Mouse (Mus musculus) megakaryocyte, embryonic 14.5 days (primary cell): ENCODE results near the gene Dnajc19. TPM values are rescaled to one million over a fixed set of nuclear protein-coding genes. Genes with fewer than 3 reads are reported as not detected.

Experiments
- H3K27me3 ChIP-seq: replicated peaks from 2 replicates; pipeline ENCODE3; 2012; ENCODE audit warnings: inconsistent platforms
- H3K36me3 ChIP-seq: replicated peaks from 2 replicates; pipeline ENCODE3; 2012; ENCODE audit warnings: low read length, inconsistent platforms, mixed read lengths
- H3K4me1 ChIP-seq: 2 replicates; pipeline ENCODE4 v1.6.1; 2012; ENCODE audit warnings: inconsistent platforms
- H3K4me3 ChIP-seq: replicated peaks from 2 replicates; pipeline ENCODE3; 2012; ENCODE audit warnings: moderate library complexity, mild to moderate bottlenecking, inconsistent platforms
- H3K9me3 ChIP-seq: 2 replicates; pipeline ENCODE4 v1.6.1; 2012; ENCODE audit warnings: inconsistent platforms
- FLI1 ChIP-seq: IDR thresholded peaks from 2 replicates; pipeline ENCODE4 v1.6.1; 2012; ENCODE audit warnings: low read length, inconsistent platforms, mixed read lengths
- GATA1 ChIP-seq: IDR thresholded peaks from 3 replicates; pipeline ENCODE4 v1.6.1; 2012; ENCODE audit warnings: mixed read lengths, low read length, inconsistent platforms, borderline replicate concordance
- polyA plus RNA-seq: library from polyadenylated mRNA; stranded (reverse); fragments of >175 nt; gene quantifications from 2 replicates; pipeline ENCODE4 v1.2.3, GENCODE M21; 2012; ENCODE audit warnings: low replicate concordance; ENCODE audit not compliant: insufficient read depth

Gene Dnajc19
- 23.8 TPM in 1 of 2 replicates, not detected in the other for polyA plus RNA-seq

DNA sequence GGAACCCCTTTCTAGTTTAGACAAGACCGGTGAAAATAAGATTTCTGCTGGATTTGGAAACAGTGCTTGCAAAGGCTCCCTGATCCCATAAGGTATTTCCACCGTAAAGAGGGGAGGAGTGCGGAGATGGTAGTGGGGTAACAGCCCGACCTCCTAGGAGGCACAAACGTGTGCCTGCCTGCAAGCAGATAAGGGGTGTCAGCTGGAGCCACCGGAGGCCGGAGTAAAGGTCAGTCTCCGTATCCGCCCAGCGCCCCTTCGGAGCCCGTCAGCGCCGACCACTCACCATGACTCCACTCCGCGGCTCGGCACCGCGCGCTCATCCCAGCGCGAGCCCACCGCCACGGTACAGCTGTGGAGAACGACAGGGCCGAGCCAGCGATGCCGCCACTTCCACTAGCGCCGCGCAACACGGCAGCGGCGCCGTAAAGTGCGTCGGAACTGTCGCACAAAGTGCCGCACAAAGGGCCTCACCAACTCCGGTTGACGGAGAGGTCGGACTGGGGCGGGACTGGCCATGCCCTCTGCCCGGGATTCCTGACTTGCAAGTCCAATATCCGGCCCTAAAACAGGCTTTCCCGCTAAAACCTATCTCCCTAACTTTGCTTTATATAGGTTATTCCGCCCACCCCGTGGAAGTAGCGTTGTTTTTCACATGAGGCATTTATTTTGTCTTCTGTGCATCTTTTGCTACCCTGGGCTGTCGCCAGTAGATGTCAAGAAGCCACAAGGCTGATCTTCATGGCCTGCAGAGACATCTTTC is at the start of gene Dnajc19:
Dnajc19 (minus strand) TSS at position 422 of the 763 bp plus-strand sequence.
- peaks cover 35% of the 10 kb centered on the region for H3K36me3 ChIP-seq
- H3K4me3 ChIP-seq = peak within 1 kb of the TSS; percentile 96
- H3K4me1 ChIP-seq = peaks cover 21% of the 10 kb centered on the region
- 0 out of 2 replicates have a peak, but pooled peaks cover 2% of the 10 kb centered on the region for H3K9me3 ChIP-seq
- H3K27me3 ChIP-seq = no peaks in the 10 kb centered on the region
- no peak for TF ChIP-seq FLI1
- no peak for TF ChIP-seq GATA1

DNA sequence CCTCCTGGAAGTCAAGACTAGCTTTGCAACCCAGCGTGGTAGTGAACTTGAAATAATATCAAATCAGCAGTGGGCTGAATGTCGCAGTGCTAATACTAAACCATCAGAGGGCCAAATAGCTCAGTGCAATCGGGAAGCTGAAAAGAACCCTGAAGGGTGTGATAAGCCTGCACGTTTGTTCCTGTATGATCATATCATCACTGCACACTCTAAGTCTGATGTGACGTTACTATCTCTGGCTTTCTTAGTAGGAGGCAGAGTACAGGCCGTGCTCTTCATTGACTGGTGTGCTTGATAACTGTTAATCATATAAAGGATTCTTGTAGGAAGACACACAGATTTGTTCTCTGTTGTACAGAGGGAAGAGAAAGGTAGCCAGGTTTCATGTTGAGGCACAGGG is 48.8 kb upstream of the Dnajc19 start:
- Histone ChIP-seq H3K27me3 (no peaks in the 10 kb centered on the region), H3K36me3 (no peaks in the 10 kb centered on the region), H3K4me3 (no peak overlapping the region), H3K4me1 (no peaks in the 10 kb centered on the region), H3K9me3 (no peaks in the 10 kb centered on the region)
- TF ChIP-seq FLI1 = no peak
- TF ChIP-seq GATA1 = no peak

DNA sequence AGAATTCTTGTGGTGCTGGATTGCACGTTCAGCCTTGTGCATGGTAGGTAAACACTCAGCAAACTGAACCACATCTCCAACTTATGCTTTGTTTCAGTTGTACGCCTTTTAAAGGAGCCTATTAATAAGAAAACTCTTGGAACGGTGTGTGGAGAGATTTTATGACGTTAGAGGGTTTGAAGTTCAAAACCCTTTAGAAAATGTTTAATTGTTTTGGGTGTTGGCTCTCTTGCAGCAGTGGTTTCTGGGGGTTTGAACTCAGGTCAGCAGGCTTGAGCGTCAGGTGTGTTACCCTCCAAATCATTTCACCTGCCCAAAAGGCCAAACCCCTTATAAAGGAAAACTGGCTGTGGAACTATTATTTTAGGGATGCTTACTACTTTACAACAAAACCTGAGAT is 40.2 kb upstream of the Dnajc19 start:
- Histone ChIP-seq H3K4me3 (no peak overlapping the region), H3K36me3 (no peaks in the 10 kb centered on the region), H3K9me3 (peaks cover 20% of the 10 kb centered on the region), H3K4me1 (no peaks in the 10 kb centered on the region), H3K27me3 (no peaks in the 10 kb centered on the region)
- TF ChIP-seq GATA1 = no peak
- no peak for TF ChIP-seq FLI1

DNA sequence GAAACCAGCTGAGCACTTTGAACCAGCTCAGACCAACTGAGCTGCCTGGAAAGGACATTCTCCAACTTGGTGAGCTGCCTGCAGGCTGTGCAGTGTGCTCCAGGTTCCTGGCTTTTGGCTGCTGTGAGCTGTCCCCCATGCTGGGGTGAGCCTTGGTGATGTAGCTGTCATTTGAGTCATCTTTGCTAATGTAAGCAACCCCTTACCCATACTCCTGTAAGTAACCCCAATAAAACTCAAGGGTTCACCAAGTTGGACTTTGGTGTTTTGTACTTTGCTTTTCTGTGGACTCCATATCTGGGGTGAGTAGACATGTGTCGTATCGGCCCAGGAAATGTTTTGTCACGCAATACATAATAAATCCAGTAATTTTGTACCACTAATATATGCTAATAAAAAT is 39.7 kb upstream of the Dnajc19 start:
- Histone ChIP-seq H3K9me3 (peaks cover 20% of the 10 kb centered on the region), H3K36me3 (no peaks in the 10 kb centered on the region), H3K27me3 (no peaks in the 10 kb centered on the region), H3K4me3 (no peak overlapping the region), H3K4me1 (no peaks in the 10 kb centered on the region)
- TF ChIP-seq FLI1 (no peak), GATA1 (no peak)

DNA sequence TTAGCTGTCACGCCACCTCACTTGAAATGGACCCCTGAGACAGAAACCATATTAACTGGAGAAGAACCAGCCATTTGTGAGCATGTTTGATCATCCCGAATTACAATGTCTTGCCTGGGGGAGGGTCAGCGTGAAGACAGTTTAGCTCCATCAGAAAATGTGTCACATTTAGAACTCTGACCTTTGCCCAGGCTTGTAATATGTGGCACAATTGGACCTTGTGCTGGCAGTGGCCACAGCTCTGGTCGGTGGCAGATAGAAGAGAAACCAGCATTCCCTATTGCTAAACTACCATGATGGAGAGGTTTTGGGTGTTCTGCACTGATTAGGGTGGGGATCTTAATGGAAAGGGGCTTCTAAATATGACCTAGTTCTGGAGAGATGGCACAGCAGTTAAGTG is 38.7 kb upstream of the Dnajc19 start:
- peaks cover 26% of the 10 kb centered on the region for H3K9me3 ChIP-seq
- no peak for TF ChIP-seq FLI1
- H3K36me3 ChIP-seq = no peaks in the 10 kb centered on the region
- no peak overlapping the region for H3K4me3 ChIP-seq
- H3K27me3 ChIP-seq = no peaks in the 10 kb centered on the region
- H3K4me1 ChIP-seq = 0 out of 2 replicates have a peak, but pooled peaks cover 5% of the 10 kb centered on the region

DNA sequence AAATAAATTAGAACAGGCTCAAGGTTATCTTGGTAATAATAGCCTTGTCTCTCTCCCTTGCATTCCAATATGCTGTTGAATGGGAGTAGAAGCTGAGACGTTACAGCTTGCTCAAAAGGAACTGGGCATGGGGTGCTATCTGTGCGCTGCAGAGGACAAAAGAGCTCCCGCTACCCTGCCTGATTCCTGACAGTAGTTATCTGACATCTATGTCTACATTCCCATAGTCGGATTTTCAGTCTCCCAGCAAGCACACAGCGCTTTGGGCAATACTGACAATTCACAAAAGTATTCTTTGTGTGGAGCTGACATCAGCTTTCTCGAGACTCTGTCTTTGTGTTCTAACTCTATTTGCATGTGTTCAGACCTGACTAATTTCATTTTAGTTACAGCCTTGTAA is 34.7 kb upstream of the Dnajc19 start:
- Histone ChIP-seq H3K9me3 (peaks cover 25% of the 10 kb centered on the region), H3K27me3 (no peaks in the 10 kb centered on the region), H3K4me3 (no peak overlapping the region), H3K36me3 (no peaks in the 10 kb centered on the region), H3K4me1 (0 out of 2 replicates have a peak, but pooled peaks cover 5% of the 10 kb centered on the region)
- no peak for TF ChIP-seq FLI1
- TF ChIP-seq GATA1 = no peak

DNA sequence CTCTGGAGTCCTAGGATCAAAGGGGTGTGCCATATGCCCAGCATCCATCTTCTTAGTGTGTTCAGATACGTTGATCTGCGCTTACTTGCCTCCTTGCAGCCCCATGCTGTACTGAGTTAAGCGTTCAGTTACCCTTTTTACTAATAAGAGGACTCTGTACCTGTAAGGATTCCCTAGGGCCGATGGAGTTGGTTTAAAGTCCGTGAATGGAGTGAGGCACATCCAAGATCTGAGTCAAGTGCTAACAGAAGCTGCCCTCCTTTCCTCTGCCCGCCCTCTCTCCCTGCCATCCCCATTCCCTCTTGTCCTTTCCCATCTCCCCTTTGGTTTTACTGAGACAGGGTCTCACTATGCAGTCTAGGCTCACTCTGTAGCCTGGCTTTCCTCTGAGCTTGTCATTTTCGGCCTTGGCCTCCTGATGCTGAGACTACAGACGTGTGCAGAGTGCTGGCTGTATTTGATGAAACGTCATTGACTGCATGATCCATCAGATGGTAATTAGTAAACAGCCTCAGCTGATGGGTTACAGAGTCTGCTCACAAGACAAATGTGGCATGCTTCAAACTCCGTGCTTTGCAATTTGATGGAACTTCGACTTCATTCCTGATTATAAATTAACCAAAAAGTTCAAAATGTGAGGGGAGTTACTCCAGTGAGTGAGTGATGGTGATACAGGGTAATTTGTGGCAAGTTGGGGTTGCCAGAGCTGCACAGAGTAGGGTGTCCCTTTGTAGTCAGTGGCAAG is 31.0 kb upstream of the Dnajc19 start:
- H3K4me3 ChIP-seq = no peak overlapping the region
- no peaks in the 10 kb centered on the region for H3K36me3 ChIP-seq
- peaks cover 14% of the 10 kb centered on the region for H3K4me1 ChIP-seq
- no peaks in the 10 kb centered on the region for H3K27me3 ChIP-seq
- H3K9me3 ChIP-seq = peaks cover 14% of the 10 kb centered on the region
- TF ChIP-seq GATA1 = no peak
- no peak for TF ChIP-seq FLI1

DNA sequence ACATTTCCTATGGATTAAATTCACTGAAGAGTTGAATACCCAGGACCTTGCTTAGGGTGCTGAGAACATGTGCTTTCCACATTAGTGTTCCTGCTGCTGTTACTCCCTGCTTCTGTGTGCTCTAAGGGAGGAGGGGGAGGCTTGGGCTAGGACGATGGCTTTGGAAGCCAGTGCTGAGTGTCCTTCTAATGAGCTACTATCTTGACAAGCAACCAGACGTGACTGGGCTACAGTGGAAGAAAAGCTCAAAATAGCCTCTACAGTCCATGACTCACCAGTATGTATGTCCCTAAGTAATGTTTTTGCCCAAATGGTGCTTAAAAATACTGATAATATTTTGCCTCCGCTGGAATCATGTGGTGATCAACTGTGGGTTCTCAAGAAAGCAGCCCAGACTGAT is 26.5 kb upstream of the Dnajc19 start:
- TF ChIP-seq GATA1 = no peak
- TF ChIP-seq FLI1 = no peak
- peaks cover 17% of the 10 kb centered on the region for H3K4me1 ChIP-seq
- no peaks in the 10 kb centered on the region for H3K9me3 ChIP-seq
- peak overlapping the region; percentile 70 for H3K4me3 ChIP-seq
- no peaks in the 10 kb centered on the region for H3K27me3 ChIP-seq
- H3K36me3 ChIP-seq = no peaks in the 10 kb centered on the region

DNA sequence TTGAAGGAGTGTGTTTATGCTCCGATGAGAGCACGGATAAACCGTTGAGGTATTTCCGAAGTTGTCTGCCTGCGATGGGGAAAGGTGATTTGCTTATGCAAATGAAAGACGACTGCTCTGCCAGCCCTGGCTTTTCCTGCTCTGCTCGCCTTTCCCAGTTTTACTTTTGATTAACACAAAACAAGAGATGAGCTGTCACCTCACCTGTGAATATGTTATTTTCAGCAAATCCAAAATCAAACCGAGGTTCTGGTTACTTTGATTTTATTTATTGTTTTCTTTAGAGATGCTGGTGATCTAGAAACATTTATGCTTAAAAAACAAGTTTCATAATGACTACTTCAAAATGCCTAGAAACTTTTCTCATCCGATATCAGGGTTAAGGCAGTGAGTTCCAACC is 25.3 kb upstream of the Dnajc19 start:
- peaks cover 17% of the 10 kb centered on the region for H3K4me1 ChIP-seq
- no peaks in the 10 kb centered on the region for H3K27me3 ChIP-seq
- no peak overlapping the region for H3K4me3 ChIP-seq
- H3K9me3 ChIP-seq = no peaks in the 10 kb centered on the region
- TF ChIP-seq FLI1 = no peak
- TF ChIP-seq GATA1 = no peak
- H3K36me3 ChIP-seq = no peaks in the 10 kb centered on the region
